Mouse (Mus musculus) liver, embryonic 14.5 days (tissue): Measurements from ENCODE around the gene Prr12. TPM values are rescaled to one million over a fixed set of nuclear protein-coding genes. Genes with fewer than 3 reads are reported as not detected.

Experiments
- ATAC-seq: fragments of 200-750 bp; cut with Nextera tagmentation; 2 replicates; pipeline ENCODE4 v1.8.0; 2017; ENCODE audit warnings: moderate number of reproducible peaks, mild to moderate bottlenecking, moderate library complexity; ENCODE audit not compliant: insufficient read depth
- DNase-seq, 3 experiments: peaks; one replicate each; pipeline ENCODE4 v3.0.0-alpha.2; 2012 to 2013; ENCODE audit warnings: low read depth in 3 of 3, low spot score in 3 of 3
- H3K27ac ChIP-seq: fragments of 300-500 bp; sonication (generic); 2 replicates; pipeline ENCODE4 v1.5.1; 2014; ENCODE audit warnings: moderate library complexity, mild to moderate bottlenecking, control low read depth, inconsistent platforms
- H3K27me3 ChIP-seq: fragments of 300-500 bp; sonication (generic); 2 replicates; pipeline ENCODE4 v1.6.1; 2014; ENCODE audit warnings: mild to moderate bottlenecking, low read length, moderate library complexity; ENCODE audit not compliant: control insufficient read depth, insufficient read depth
- H3K36me3 ChIP-seq: fragments of 300-500 bp; sonication (generic); replicated peaks from 2 replicates; pipeline ENCODE4 v1.6.1; 2014; ENCODE audit warnings: low read depth; ENCODE audit not compliant: control insufficient read depth, insufficient read depth
- H3K4me1 ChIP-seq, 2 experiments: fragments of 200-500 bp in 1 of 2; fragments of 300-500 bp in 1 of 2; sonication (generic) in 1 of 2; replicated peaks; 2 replicates each; pipeline ENCODE4 v1.6.1; 2012 to 2014; ENCODE audit warnings: antibody characterized with exemption in 1 of 2, inconsistent platforms in 1 of 2, low read length in 1 of 2; ENCODE audit not compliant: control insufficient read depth in 2 of 2, insufficient read depth in 2 of 2
- H3K4me2 ChIP-seq: fragments of 300-500 bp; sonication (generic); 2 replicates; pipeline ENCODE4 v1.6.1; 2014; ENCODE audit warnings: low read depth, mild to moderate bottlenecking, control low read depth, moderate library complexity
- H3K4me3 ChIP-seq, 2 experiments: fragments of 200-500 bp in 1 of 2; fragments of 300-500 bp in 1 of 2; sonication (generic) in 1 of 2; 2 replicates each; pipeline ENCODE4 v1.5.1; 2012 to 2014; ENCODE audit warnings: low read depth in 2 of 2, low read length in 2 of 2, mild to moderate bottlenecking in 2 of 2, control low read depth in 1 of 2, inconsistent platforms in 1 of 2, moderate library complexity in 1 of 2; ENCODE audit not compliant: insufficient read depth in 1 of 2
- H3K9ac ChIP-seq: fragments of 300-500 bp; sonication (generic); replicated peaks from 2 replicates; pipeline ENCODE4 v1.6.1; 2014; ENCODE audit warnings: mild to moderate bottlenecking, control low read depth, moderate library complexity
- H3K9me3 ChIP-seq: fragments of 300-500 bp; sonication (generic); 2 replicates; pipeline ENCODE4 v1.6.1; 2016; ENCODE audit warnings: low read length, mixed read lengths; ENCODE audit not compliant: control insufficient read depth
- CTCF ChIP-seq: IDR thresholded peaks from 2 replicates; pipeline ENCODE4 v1.5.1; 2016; ENCODE audit warnings: antibody characterized with exemption, low read depth, control low read depth
- EP300 ChIP-seq: IDR thresholded peaks from 2 replicates; pipeline ENCODE4 v1.6.1; 2016; ENCODE audit warnings: antibody characterized with exemption, low read depth
- WGBS: fragments of 180-500 bp; shearing (Covaris S2); extraction: QIAGEN DNeasy Blood & Tissue Kit; methylation state at CpG from one replicate; pipeline ENCODE4 v1.1.7; 2014; ENCODE audit not compliant: insufficient replicate concordance; 5-methylcytosine and 5-hydroxymethylcytosine counted together
- polyA plus RNA-seq, 2 experiments: library from polyadenylated mRNA; depleted of rRNA in 1 of 2; stranded (reverse) in 1 of 2; unstranded in 1 of 2; fragments of >200 nt; fragmentation: Nextera tagmentation in 1 of 2; extraction: Ambion mirVana in 1 of 2; gene quantifications; 2 replicates each; pipeline versions ENCODE4 v1.2.1 to v1.2.3; 2012 to 2014

Prr12 gene
- polyA plus RNA-seq, 2 experiments: 1.9 to 2.6 TPM

- TF ChIP-seq CTCF (no peak), EP300 (no peak)
- H3K27me3 ChIP-seq: no peaks in the 10 kb centered on the region
- ATAC-seq: no peak
- H3K4me2 ChIP-seq: peak overlapping the region; percentile 51
- WGBS: 37% methylated on average over 22 of the region's 22 CpGs
- peaks cover 3 to 10% of the 10 kb centered on the region in 2 experiments; a peak in 3 of 4 replicates for H3K4me1 ChIP-seq
- DNase-seq: no peak
- H3K9ac ChIP-seq: no peak overlapping the region
- no peaks in the 10 kb centered on the region for H3K9me3 ChIP-seq
- no peak overlapping the region for H3K27ac ChIP-seq
- no peaks in the 10 kb centered on the region for H3K36me3 ChIP-seq
- peak overlapping the region in 1 of 2 experiments; percentile 23; a peak in 2 of 4 replicates for H3K4me3 ChIP-seq
These were observed 30.7 kb upstream of the Prr12 start for GRCm38 (mm10) chr7:45083300-45083890.

GRCm38 (mm10) chr7:45082401-45083299 is 30.0 kb upstream of the Prr12 start:
- Histone ChIP-seq H3K27me3 (no peaks in the 10 kb centered on the region), H3K27ac (no peak overlapping the region), H3K36me3 (peaks cover 2% of the 10 kb centered on the region; the same call in 1 of the 2 replicates), H3K4me3 (peak overlapping the region; percentile 13 to 23; a peak in 3 of 4 replicates), H3K4me1 (peaks cover 3 to 10% of the 10 kb centered on the region in 2 experiments; a peak in 3 of 4 replicates), H3K9ac (peak overlapping the region; percentile 5), H3K4me2 (peak overlapping the region; percentile 51), H3K9me3 (no peaks in the 10 kb centered on the region)
- ATAC-seq: no peak; the same call in 1 of the 2 replicates
- TF ChIP-seq EP300 (no peak), CTCF (peak; percentile 46; the same call in 1 of the 2 replicates)
- DNase-seq: no peak
- WGBS: 11% methylated on average over 25 of the region's 25 CpGs

GRCm38 (mm10) chr7:45081016-45081415 is 28.3 kb upstream of the Prr12 start:
- ATAC-seq (no peak), DNase-seq (no peak)
- Histone ChIP-seq H3K4me2 (no peak overlapping the region), H3K9me3 (no peaks in the 10 kb centered on the region), H3K27ac (no peak overlapping the region), H3K4me1 (peaks cover 3 to 10% of the 10 kb centered on the region in 2 experiments; a peak in 3 of 4 replicates), H3K4me3 (no peak overlapping the region), H3K9ac (no peak overlapping the region), H3K27me3 (no peaks in the 10 kb centered on the region), H3K36me3 (peaks cover 7% of the 10 kb centered on the region; the same call in 1 of the 2 replicates)
- 52% methylated on average over 5 of the region's 5 CpGs for WGBS
- TF ChIP-seq EP300 (no peak), CTCF (no peak)

GRCm38 (mm10) chr7:45079856-45080255 is 27.2 kb upstream of the Prr12 start:
- Histone ChIP-seq H3K36me3 (peaks cover 7% of the 10 kb centered on the region; the same call in 1 of the 2 replicates), H3K4me3 (no peak overlapping the region), H3K4me1 (peaks cover 3 to 12% of the 10 kb centered on the region in 2 experiments; a peak in 3 of 4 replicates), H3K4me2 (no peak overlapping the region), H3K9ac (no peak overlapping the region), H3K27me3 (no peaks in the 10 kb centered on the region), H3K9me3 (no peaks in the 10 kb centered on the region), H3K27ac (no peak overlapping the region)
- DNase-seq (peak; percentile 56 to 74 (median 66)), ATAC-seq (no peak)
- 1% methylated on average over 10 of the region's 10 CpGs for WGBS
- peak; percentile 97 for TF ChIP-seq CTCF
- no peak for TF ChIP-seq EP300
